Mouse (Mus musculus): Measurements from ENCODE around the gene Prr5l.

Gene Prr5l

DNA sequence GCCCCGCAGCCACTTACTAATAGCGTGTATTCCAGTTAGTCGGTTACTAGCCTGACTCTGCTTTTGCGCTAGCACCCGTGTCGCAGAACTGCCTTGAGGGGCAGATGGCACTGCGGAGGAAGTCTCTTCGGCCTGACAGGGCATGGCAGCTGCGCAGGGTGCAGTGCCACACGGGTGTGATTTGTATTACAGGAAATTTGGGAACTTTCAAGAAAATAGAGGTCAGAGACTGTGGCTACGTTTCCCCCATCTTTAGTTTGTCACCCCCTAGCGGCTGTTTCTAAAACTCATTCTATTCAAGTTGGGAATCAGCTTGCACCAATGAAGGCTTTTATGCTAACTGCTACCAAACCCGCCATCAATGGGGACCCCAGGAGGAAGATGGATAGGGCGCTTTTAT lies 11.6 kb downstream of the Prr5l start:
- no peak for DNase-seq

DNA sequence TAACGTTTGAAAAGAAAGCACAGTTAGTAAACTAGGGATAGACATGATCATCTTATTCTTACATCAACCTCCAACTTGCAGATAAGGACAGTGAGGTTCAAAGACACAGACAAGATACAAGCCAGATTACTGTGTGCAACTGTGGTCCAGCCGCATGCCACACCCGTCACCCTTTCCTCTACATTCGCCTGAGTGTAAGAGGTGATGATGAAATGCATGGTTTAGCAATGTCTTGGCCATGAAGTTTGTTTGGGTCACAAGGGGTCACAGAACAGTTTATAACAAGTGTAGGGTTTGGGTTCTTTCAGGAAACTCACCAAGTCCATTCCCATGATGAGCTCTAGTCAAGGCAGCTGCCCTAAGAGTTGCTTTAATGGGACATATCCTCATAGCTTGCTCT lies 14.1 kb downstream of the Prr5l start:
- DNase-seq, result no peak

- DNase-seq, result peak; percentile 23
Observed at GRCm38 (mm10) chr2:101862219-101863123, 20.4 kb downstream of the Prr5l start.

DNA sequence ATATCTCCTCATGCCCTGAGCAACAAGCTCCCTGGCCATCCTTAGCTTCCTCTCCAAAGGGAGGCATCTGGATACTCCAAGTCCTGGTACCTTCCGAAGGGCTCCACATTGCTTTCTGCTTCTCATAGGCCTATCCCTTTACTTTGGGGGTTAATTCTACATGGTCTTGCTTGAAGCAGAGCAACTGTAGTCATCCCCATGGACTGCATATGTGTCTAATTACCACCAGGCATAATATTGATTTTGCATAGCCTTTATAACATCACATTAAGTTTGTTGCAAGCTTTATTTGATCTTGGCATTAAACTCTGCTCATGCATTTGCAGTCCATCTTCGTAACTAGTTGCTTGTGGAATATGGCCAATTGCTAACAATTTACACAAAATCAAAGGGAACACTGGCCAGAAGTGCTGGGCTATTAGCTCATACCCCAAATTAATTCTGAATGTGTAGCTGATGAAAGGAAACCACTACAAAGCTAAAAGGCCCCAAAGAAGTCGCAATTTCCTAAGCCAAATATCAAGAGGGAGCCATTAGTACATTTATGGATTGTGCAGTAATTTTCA lies 21.8 kb downstream of the Prr5l start:
- no peak for DNase-seq

- DNase-seq, result no peak
Observed at GRCm38 (mm10) chr2:101856174-101856573, 26.7 kb downstream of the Prr5l start.

DNA sequence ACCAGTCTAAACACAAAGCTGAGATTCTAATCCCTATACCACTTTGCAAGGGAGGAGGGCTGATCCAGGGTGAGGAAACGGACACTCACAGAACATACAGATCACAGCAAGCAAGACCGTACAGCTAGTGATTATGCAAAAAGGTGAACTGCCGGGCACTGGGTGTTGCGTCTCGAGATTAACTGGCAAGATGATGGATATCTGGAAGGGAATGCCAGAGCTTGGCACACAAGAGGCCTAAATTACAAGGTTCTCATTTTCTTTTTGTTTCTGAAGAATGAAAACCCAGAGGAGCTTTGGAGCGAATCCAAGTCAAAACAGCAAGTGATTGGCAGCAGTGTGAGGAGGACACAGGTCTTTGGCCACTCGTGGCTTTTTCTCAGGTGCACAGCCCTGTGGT lies 28.0 kb downstream of the Prr5l start:
- DNase-seq, result no peak

- DNase-seq, result no peak
Observed at GRCm38 (mm10) chr2:101842756-101843155, 40.1 kb downstream of the Prr5l start.

DNA sequence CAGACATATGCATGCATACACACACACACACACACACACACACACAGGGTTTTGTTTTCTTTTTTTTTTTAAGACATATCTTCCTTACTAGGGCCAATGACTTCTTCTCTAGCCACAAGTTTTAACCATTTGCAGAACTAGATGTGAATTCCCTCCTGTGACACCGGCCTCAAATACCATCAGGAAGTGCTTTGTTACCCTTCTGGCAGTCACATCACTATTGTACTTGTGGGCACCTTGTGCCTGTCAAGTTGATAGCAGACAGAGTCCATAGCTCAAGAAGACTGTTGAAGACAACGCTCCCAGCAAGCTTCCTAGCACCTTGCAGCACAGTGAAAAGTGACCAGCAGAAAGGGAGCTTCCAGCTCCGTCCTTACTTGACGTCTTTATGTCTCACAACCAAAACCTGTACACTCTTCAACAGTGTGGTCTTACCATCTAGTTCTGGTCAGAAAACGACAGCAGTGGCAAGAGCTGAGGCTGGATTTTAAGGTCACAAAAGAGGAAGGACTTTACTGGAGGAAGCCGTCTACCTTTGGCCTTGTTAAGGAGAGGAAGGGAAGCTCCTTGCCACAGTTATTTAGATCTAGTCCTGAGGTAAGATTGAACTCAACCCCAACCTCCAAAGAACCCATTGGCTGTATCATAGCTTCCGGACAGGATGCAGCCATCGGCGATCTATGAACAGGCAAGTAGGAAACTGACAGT lies 47.9 kb downstream of the Prr5l start:
- no peak for DNase-seq

GRCm38 (mm10) chr2:101832361-101832760 lies 50.5 kb downstream of the Prr5l start:
- DNase-seq, result no peak

GRCm38 (mm10) chr2:101831851-101832250 lies 51.0 kb downstream of the Prr5l start:
- DNase-seq, result no peak

GRCm38 (mm10) chr2:101830186-101830915 lies 52.5 kb downstream of the Prr5l start:
- no peak for DNase-seq

DNA sequence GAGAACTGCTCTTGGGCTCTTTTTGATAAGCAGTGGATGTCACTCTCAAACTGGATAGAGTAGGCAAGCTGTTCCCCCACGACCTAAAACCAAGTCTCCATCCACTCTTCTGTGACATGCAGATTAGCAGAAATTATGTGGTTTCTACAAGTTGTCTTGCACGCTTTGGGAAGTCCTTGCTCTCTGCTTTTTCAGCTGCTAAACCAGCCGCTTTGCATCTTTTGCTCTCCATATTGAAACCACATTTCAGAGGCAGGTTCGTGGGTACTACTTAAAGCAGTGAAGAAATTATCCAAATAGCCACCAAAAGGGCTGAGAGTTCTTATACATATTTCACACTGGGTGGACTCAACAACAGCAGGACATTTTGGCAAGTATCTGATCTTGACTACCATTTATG lies 53.8 kb downstream of the Prr5l start:
- no peak for DNase-seq

DNA sequence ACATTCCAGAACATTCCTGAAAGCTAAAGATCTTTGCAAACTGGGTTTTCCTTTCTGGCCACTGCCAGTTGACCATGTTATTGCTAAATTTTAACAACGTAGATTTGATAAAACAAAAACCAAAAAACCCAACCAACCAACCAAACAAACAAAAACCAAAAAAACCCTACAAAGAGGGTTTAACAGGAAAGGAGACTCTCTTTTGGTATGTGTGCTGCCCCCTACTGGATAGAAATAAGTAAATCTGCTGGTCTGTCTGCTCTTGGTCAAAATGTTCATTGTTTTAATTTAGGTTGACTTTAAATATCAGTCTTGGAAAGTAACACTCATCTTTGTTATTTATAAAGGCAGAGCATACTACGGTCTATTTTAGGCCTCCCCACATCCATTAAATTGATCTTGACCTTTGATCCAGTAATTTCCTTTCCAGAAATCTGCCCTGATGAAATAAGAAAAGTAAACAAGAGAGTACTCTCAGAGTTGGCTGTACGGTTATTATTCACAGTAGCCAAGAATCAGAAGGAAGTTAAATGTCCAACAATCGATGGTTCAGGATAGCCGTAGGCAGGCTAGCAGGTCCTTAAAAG lies 54.7 kb downstream of the Prr5l start:
- DNase-seq, result no peak

- no peak for DNase-seq
Observed at GRCm38 (mm10) chr2:101827626-101828025, 55.2 kb downstream of the Prr5l start.

DNA sequence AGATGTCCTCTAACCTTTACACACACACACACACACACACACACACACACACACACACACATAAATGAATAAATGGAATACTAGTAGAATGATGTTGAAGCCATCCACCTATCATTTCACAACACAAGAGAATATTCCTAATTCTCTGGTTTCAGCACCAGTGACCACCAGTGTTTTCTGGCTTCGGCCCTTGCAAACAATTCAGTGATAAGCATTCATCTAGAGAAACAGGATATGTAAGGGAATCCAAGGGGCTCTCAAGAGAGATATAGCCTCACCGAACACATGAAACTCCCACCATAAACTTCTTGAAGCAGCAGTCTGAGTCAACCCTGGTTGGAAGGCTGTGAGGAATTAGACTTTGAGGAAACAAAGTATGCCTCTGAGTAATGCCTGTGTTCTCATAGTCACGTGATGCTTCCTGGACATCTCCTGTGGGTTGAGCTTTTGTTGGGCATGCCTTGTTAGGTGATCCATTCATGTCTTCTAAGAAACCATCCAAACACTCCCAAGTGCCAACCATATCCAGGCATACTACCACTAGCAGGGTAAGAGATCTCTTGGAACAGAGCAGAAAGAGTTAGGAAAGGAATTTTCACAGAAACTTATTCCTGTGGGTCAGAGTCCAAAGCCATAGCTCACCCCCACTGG lies 55.8 kb downstream of the Prr5l start:
- no peak for DNase-seq

DNA sequence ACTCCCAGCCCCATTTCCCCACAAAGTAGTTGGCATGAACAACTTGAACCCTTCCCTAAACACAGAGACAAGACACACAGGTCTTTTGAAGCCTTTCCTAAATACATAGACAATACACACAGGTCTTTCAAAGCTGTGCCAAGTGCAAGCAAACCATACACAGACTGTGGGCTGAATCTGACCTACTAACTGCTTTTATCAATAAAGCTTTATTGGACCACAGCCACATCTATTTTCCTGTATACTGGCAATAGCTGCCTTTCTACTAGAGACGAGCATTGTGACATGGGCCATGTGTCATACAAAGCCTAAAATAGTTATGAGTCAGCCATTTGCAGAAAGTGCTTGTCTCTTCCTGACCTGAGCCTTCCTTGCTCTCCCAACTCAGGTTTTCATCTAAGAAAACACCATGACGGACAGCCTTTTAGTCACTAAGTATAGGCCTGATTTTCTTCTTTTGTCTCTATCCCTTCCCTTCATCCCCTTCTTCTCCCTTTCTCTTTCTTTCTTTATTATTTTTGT lies 56.6 kb downstream of the Prr5l start:
- DNase-seq, result no peak

DNA sequence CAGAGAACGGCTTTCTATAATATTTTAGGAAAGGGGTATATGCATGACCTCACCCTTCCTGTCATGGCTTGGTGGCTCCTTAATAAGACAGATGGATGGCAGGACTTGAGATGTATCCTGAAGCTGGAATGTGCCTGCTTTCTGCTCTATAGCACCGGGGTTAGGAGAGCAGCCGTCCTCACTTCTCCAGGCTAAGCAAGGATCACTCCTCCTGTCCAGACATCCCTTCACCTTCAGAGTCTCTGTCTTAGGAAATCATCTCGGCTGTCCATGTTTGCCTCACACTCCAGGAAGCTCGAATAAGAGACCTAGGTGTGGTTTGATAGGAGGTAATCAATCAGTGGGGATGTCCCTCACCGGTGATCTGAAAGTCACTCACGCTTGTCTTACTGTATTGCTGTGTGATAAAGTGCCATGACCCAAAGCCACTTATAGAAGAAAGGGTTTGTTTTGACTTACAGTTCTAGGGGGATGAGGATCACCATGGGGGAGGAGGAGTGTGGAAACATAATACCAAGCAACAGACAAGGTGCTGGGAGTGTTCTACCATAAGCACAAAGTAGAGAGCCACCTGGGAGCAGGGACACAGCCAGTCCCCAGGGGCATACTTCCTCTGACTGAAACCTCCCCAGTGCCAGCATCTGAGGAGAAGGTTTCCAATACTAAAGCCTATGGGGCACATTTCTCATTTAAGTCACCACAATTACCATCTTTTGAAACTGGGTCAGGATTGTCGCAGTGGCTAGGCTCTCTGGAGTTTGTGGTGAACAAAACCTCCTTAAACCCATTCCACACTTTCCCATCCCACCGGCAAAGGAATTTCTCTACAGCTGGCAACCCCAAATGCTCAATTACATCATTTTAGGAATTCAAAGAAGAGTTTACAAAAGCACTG lies 57.4 kb downstream of the Prr5l start:
- no peak for DNase-seq

GRCm38 (mm10) chr2:101823821-101824220 lies 59.0 kb downstream of the Prr5l start:
- DNase-seq, result no peak

GRCm38 (mm10) chr2:101822785-101823184 lies 60.0 kb downstream of the Prr5l start:
- DNase-seq, result no peak

DNA sequence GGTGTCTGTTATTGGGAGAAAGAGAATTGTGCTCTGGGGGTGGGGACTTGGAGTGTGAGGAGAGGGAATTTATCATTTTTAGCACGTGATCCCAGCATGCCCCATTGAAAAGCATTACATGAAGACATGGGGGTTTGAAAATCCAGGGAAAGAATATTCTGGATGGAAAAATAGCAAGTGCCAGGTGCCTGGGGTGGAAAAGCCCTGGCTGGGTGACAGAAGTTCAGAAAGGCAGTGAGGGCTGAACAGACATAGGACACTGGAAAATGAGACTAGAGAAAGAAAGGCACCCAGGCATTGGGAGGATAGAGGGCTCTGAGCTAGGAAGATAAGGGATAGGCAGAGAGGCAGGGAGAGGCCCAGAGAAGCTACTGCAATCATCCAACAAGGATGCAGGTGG lies 62.0 kb downstream of the Prr5l start:
- DNase-seq, result no peak
